28 mouse cellular contexts compared by ENCODE assay signal in the genomic region with DNA sequence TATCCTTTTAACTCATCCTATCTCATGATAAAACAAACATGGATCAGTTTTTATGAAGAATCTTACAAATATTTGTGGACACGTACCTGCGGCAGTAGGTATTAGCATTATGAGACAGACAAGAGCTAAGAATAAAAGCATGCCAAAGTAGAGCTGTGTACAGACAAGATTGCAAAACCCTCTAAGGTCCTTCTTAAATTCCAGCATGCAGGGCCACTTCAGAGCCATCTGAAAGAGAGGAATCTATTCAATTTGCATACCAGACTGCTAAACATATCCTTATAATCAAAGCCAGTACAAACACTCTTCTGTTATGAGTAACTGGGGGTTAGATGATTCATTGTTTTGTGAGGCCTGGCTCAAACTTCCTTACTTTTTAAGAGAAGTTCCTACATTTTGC.
"Had no signal": no experiment of that assay in that cellular context is flagged by ENCODE, and none has a peak within 500 bp of the region (broad histone marks: within the 10 kb centered on the region; RNA-seq: fewer than 3 reads in every experiment).

No protein-coding gene starts in this region.

- ATAC-seq: hindbrain, embryonic 16.5 days; inflammation-experienced regulatory T-cells, adult 6 months; intestine, embryonic 15.5 days; intestine, postnatal 0 days had no signal

- H3K4me1 ChIP-seq: heart, embryonic 10.5 days; heart, embryonic 12.5 days; hindbrain, embryonic 10.5 days; hindbrain, embryonic 12.5 days; intestine, embryonic 15.5 days; limb, embryonic 10.5 days; limb, embryonic 12.5 days; liver, embryonic 13.5 days; liver, embryonic 15.5 days had no signal

- H3K36me3 ChIP-seq: heart, embryonic 10.5 days; heart, embryonic 12.5 days; hindbrain, embryonic 10.5 days; hindbrain, embryonic 12.5 days; intestine, embryonic 15.5 days; limb, embryonic 10.5 days; limb, embryonic 12.5 days; liver, embryonic 13.5 days; liver, embryonic 15.5 days had no signal

- DNase-seq: gastrocnemius, adult 2 months; gastrocnemius, postnatal 10 days; gastrocnemius, postnatal 25 days; heart, adult 18-20 months; heart, postnatal 10 days; heart, postnatal 4 days; kidney, adult 18-20 months; kidney, adult 8-10 months; kidney, postnatal 14 days; kidney, postnatal 36 days; layer of hippocampus, adult 9-11 months; liver; liver, embryonic 13.5 days had no signal

- H3K27me3 ChIP-seq: heart, embryonic 12.5 days; hindbrain, embryonic 12.5 days; intestine, embryonic 15.5 days; limb, embryonic 12.5 days; liver, embryonic 13.5 days; liver, embryonic 15.5 days had no signal

- H3K9ac ChIP-seq: heart, embryonic 12.5 days; hindbrain, embryonic 12.5 days; hindbrain, embryonic 14.5 days; intestine, embryonic 15.5 days; limb, embryonic 12.5 days; liver, embryonic 13.5 days; liver, embryonic 15.5 days had no signal

- H3K4me2 ChIP-seq: heart, embryonic 12.5 days; hindbrain, embryonic 12.5 days; hindbrain, embryonic 14.5 days; intestine, embryonic 15.5 days; limb, embryonic 12.5 days; liver, embryonic 11.5 days; liver, embryonic 13.5 days; liver, embryonic 15.5 days had no signal

- H3K27ac ChIP-seq: gastrocnemius, adult 2 months; heart, embryonic 10.5 days; hindbrain, embryonic 10.5 days; hindbrain, embryonic 12.5 days; hindbrain, embryonic 14.5 days; intestine, embryonic 15.5 days; kidney, postnatal 0 days; left cerebral cortex, adult 2 months; limb, embryonic 10.5 days; limb, embryonic 12.5 days; liver, embryonic 13.5 days; liver, embryonic 15.5 days had no signal

- H3K4me3 ChIP-seq: gastrocnemius, adult 2 months; heart, embryonic 10.5 days; heart, embryonic 12.5 days; hindbrain, embryonic 10.5 days; hindbrain, embryonic 12.5 days; intestine, embryonic 15.5 days; left cerebral cortex, adult 2 months; limb, embryonic 10.5 days; limb, embryonic 12.5 days; liver, embryonic 13.5 days; liver, embryonic 15.5 days had no signal

- H3K9me3 ChIP-seq: heart, embryonic 10.5 days; heart, embryonic 12.5 days; hindbrain, embryonic 10.5 days; hindbrain, embryonic 12.5 days; intestine, embryonic 15.5 days; limb, embryonic 10.5 days; limb, embryonic 12.5 days; liver, embryonic 13.5 days; liver, embryonic 15.5 days had no signal
